Mouse (Mus musculus) forebrain, embryonic 12.5 days (tissue): Measurements from ENCODE around the gene Pik3cb. TPM values are rescaled to one million over a fixed set of nuclear protein-coding genes. Genes with fewer than 3 reads are reported as not detected.

Experiments used
- ATAC-seq: fragments of 200-750 bp; cut with Nextera tagmentation; 2 replicates; pipeline ENCODE4 v1.8.0; 2017; ENCODE audit warnings: moderate TSS enrichment; ENCODE audit not compliant: low FRiP score
- H3K27ac ChIP-seq: fragments of 300-500 bp; sonication (generic); 2 replicates; pipeline ENCODE4 v1.5.1; 2016; ENCODE audit warnings: mild to moderate bottlenecking
- H3K27me3 ChIP-seq: fragments of 300-500 bp; sonication (generic); 2 replicates; pipeline ENCODE4 v1.6.1; 2016; ENCODE audit warnings: mild to moderate bottlenecking
- H3K36me3 ChIP-seq: fragments of 300-500 bp; sonication (generic); replicated peaks from 2 replicates; pipeline ENCODE4 v1.6.1; 2016; ENCODE audit warnings: mild to moderate bottlenecking
- H3K4me1 ChIP-seq: fragments of 300-500 bp; sonication (generic); 2 replicates; pipeline ENCODE4 v1.6.1; 2016
- H3K4me2 ChIP-seq: fragments of 300-500 bp; sonication (generic); 2 replicates; pipeline ENCODE4 v1.6.1; 2016; ENCODE audit warnings: mild to moderate bottlenecking, moderate library complexity
- H3K4me3 ChIP-seq: fragments of 300-500 bp; sonication (generic); replicated peaks from 2 replicates; pipeline ENCODE4 v1.5.1; 2016; ENCODE audit warnings: mild to moderate bottlenecking
- H3K9ac ChIP-seq: fragments of 300-500 bp; sonication (generic); 2 replicates; pipeline ENCODE4 v1.6.1; 2016; ENCODE audit warnings: mild to moderate bottlenecking
- H3K9me3 ChIP-seq: fragments of 300-500 bp; sonication (generic); 2 replicates; pipeline ENCODE4 v1.6.1; 2016
- WGBS: fragments of 180-500 bp; shearing (Covaris S2); methylation state at CpG from one replicate; pipeline ENCODE4 v1.1.7; 2016; 5-methylcytosine and 5-hydroxymethylcytosine counted together
- polyA plus RNA-seq: library from polyadenylated mRNA; unstranded; fragments of >200 nt; fragmentation: Nextera tagmentation; extraction: Ambion mirVana; gene quantifications from 2 replicates; pipeline ENCODE4 v1.2.1, GENCODE M21; 2016

Gene Pik3cb
- 3.5 and 3.7 TPM in 2 replicates for polyA plus RNA-seq

DNA sequence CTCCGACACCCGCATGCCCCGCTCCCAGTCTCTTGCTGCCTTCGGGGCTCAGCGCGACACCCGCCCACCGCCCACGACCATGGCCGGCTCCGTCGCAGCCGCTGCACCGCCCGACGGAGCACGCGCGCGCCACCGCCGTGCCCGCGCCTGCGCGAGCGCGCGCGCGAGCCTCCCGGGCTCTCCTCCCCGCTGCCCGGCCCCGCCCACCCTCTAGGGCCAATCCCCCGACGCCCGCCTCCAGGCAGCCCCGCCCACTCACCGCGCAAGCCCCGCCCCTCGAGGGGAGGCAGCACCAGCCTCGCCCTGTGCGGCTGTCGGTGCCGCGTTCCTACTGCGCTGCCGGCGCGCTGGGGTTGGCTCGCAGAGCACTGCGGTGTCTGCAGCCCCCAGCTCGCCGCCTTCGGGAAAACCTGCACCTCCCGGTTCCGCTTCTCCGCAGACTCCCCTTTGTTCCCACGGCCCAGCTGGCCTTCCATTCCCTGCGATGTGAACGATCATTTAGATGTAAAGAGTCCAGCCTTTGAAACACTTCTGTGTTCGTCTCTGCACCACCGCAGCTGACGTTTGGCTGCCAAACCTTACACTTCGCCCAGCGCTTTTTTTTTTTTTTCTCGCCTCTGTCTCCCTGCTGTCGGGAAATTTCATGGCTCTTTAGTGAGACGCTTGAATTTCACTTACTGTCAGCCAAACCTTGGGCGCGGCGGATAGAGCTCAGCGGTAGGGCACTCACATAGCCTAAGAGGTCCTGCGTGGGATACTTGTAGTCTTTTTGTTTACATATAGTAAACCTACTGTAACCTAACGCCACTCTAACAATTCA lies at the start of gene Pik3cb:
TSS of gene Pik3cb (minus strand) at position 559 of the 820 bp plus-strand sequence.
- Histone ChIP-seq H3K9me3 (no peaks in the 10 kb centered on the region), H3K9ac (peak within 1 kb of the TSS; percentile 87), H3K27ac (peak within 1 kb of the TSS; percentile 85), H3K36me3 (no peaks in the 10 kb centered on the region), H3K4me2 (peak within 1 kb of the TSS; percentile 65), H3K27me3 (peaks cover 14% of the 10 kb centered on the region), H3K4me3 (peak within 1 kb of the TSS; percentile 84), H3K4me1 (peaks cover 18% of the 10 kb centered on the region)
- WGBS, result under 1% methylated on average over 77 of the region's 77 CpGs
- peak; percentile 97 for ATAC-seq

GRCm38 (mm10) chr9:99183043-99183670 lies 42.7 kb upstream of the Pik3cb start:
- Histone ChIP-seq H3K4me1 (no peaks in the 10 kb centered on the region; the same call in 1 of the 2 replicates), H3K36me3 (no peaks in the 10 kb centered on the region), H3K9me3 (no peaks in the 10 kb centered on the region), H3K4me3 (no peak overlapping the region), H3K4me2 (no peak overlapping the region), H3K9ac (no peak overlapping the region), H3K27me3 (no peaks in the 10 kb centered on the region), H3K27ac (no peak overlapping the region)
- WGBS, result 91% methylated on average over 8 of the region's 8 CpGs
- ATAC-seq, result no peak

DNA sequence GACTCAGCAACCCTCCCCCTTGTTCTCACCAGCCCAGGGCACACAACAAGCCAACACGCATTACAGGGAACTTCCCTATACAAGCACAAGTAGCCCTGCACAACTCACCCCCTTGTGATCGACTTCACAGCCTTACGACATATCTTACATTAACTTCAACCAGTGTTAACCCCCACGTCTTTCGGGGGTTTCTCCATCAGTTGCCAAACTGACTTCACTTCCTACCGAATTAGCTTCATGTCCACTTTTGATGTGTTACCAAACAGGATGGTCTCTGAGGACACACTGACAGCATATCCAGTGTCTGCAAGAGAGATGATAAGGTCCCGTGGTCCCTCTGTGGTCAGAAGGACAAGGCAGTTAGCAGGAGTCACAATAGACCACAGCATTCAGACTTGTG lies 41.7 kb upstream of the Pik3cb start:
- Histone ChIP-seq H3K4me2 (no peak overlapping the region), H3K27ac (no peak overlapping the region), H3K27me3 (no peaks in the 10 kb centered on the region), H3K4me1 (no peaks in the 10 kb centered on the region; the same call in 1 of the 2 replicates), H3K4me3 (no peak overlapping the region), H3K36me3 (no peaks in the 10 kb centered on the region), H3K9ac (no peak overlapping the region), H3K9me3 (no peaks in the 10 kb centered on the region)
- WGBS, result 87% methylated on average over 7 of the region's 7 CpGs
- ATAC-seq, result no peak

GRCm38 (mm10) chr9:99180272-99180671 lies 39.9 kb upstream of the Pik3cb start:
- 67% methylated on average over 8 of the region's 8 CpGs for WGBS
- H3K4me2 ChIP-seq, result no peak overlapping the region
- no peak overlapping the region for H3K9ac ChIP-seq
- H3K36me3 ChIP-seq, result no peaks in the 10 kb centered on the region
- no peak overlapping the region for H3K4me3 ChIP-seq
- no peaks in the 10 kb centered on the region for H3K9me3 ChIP-seq
- H3K4me1 ChIP-seq, result no peaks in the 10 kb centered on the region; the same call in 1 of the 2 replicates
- no peaks in the 10 kb centered on the region for H3K27me3 ChIP-seq
- ATAC-seq, result no peak
- H3K27ac ChIP-seq, result no peak overlapping the region

GRCm38 (mm10) chr9:99178736-99179135 lies 38.3 kb upstream of the Pik3cb start:
- no peak overlapping the region for H3K4me2 ChIP-seq
- H3K9me3 ChIP-seq, result no peaks in the 10 kb centered on the region
- no peaks in the 10 kb centered on the region; the same call in 1 of the 2 replicates for H3K4me1 ChIP-seq
- 83% methylated on average over 3 of the region's 3 CpGs for WGBS
- no peaks in the 10 kb centered on the region for H3K36me3 ChIP-seq
- no peak overlapping the region for H3K27ac ChIP-seq
- no peaks in the 10 kb centered on the region for H3K27me3 ChIP-seq
- no peak overlapping the region for H3K9ac ChIP-seq
- ATAC-seq, result no peak
- H3K4me3 ChIP-seq, result no peak overlapping the region

DNA sequence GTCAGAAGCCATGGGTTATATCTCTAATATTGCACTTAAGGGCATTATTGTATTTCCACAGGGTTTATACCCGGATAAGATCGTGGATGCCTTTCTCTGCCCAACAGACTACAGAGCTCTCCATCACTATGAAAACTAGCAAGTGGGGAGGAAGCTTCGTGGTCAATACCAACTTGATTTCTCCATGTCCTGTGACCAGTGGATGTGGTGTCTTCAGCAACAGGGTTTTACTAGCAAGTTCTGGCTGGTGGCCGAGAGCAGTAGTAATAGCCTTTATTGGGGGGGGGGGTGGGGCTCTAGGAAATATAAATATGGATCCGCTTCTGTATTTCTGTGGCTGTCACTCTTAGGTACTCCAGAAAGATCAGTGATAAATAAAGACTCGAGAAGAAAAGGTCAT lies 35.4 kb upstream of the Pik3cb start:
- H3K36me3 ChIP-seq, result no peaks in the 10 kb centered on the region
- WGBS, result 90% methylated on average over 6 of the region's 6 CpGs
- ATAC-seq, result no peak
- H3K9me3 ChIP-seq, result no peaks in the 10 kb centered on the region
- no peak overlapping the region for H3K4me3 ChIP-seq
- no peak overlapping the region for H3K9ac ChIP-seq
- no peak overlapping the region for H3K27ac ChIP-seq
- H3K4me1 ChIP-seq, result peaks cover 3% of the 10 kb centered on the region; the same call in 1 of the 2 replicates
- no peak overlapping the region for H3K4me2 ChIP-seq
- H3K27me3 ChIP-seq, result no peaks in the 10 kb centered on the region

DNA sequence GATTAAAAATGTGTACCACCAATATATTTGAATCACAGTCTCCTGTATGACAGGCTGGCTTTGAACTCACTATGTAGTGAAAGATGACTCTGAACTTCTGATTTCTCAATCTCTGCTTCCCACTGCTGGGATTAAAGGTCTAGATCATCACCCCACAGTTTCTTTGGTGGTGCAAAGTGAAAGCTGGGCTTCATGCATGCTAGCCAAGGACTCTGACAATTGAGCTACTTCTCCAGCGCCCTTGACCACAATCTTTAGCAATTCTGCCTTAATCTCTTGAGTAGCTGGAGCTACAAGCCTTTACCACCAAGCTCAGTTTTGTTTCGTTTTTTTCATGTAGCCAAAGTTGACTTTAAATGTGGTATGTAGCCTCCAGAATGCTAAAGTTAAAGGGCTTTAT lies 32.4 kb upstream of the Pik3cb start:
- Histone ChIP-seq H3K9me3 (no peaks in the 10 kb centered on the region), H3K4me3 (no peak overlapping the region), H3K4me2 (no peak overlapping the region), H3K27ac (no peak overlapping the region), H3K27me3 (no peaks in the 10 kb centered on the region), H3K9ac (no peak overlapping the region), H3K36me3 (no peaks in the 10 kb centered on the region), H3K4me1 (peaks cover 8% of the 10 kb centered on the region)
- WGBS, result 79% methylated on average over 2 of the region's 2 CpGs
- no peak for ATAC-seq

GRCm38 (mm10) chr9:99171186-99171585 lies 30.8 kb upstream of the Pik3cb start:
- no peak overlapping the region for H3K9ac ChIP-seq
- 63% methylated on average over 10 of the region's 10 CpGs for WGBS
- H3K4me1 ChIP-seq, result peaks cover 8% of the 10 kb centered on the region
- H3K36me3 ChIP-seq, result no peaks in the 10 kb centered on the region
- no peak for ATAC-seq
- no peak overlapping the region for H3K4me2 ChIP-seq
- H3K27me3 ChIP-seq, result no peaks in the 10 kb centered on the region
- no peaks in the 10 kb centered on the region for H3K9me3 ChIP-seq
- no peak overlapping the region for H3K27ac ChIP-seq
- no peak overlapping the region for H3K4me3 ChIP-seq

DNA sequence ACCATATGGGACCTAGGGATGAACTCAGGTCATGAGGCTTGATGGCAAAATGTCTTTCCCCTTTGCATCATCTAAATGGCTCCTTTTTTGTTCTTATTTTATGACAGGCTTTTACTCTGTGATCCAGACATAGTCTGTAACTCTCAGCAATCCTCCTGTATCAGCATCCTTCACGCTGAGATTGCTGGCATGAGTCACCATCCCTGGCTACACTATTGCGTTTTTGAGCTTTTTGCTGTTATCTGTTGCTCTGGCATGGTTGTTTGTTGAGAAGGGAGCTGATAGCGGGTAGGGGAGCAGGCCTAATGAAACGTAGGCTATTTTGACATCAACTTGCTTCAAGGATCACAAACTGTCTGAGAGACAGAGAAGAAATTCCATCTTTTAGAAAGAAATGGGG lies 28.6 kb upstream of the Pik3cb start:
- 63% methylated on average over 4 of the region's 4 CpGs for WGBS
- H3K27ac ChIP-seq, result no peak overlapping the region

GRCm38 (mm10) chr9:99166946-99167345 lies 26.5 kb upstream of the Pik3cb start:
- Histone ChIP-seq H3K4me3 (no peak overlapping the region), H3K9me3 (no peaks in the 10 kb centered on the region), H3K4me2 (no peak overlapping the region), H3K27ac (no peak overlapping the region), H3K4me1 (peaks cover 24% of the 10 kb centered on the region), H3K27me3 (no peaks in the 10 kb centered on the region), H3K36me3 (no peaks in the 10 kb centered on the region), H3K9ac (no peak overlapping the region)
- no peak for ATAC-seq
- WGBS, result 79% methylated on average over 5 of the region's 5 CpGs

More for the DNA sequence above, 28.6 kb upstream of the Pik3cb start:
- no peak overlapping the region for H3K9ac ChIP-seq
- H3K4me1 ChIP-seq, result peaks cover 13% of the 10 kb centered on the region
- ATAC-seq, result no peak
- no peak overlapping the region for H3K4me3 ChIP-seq
- H3K36me3 ChIP-seq, result no peaks in the 10 kb centered on the region
- no peak overlapping the region for H3K4me2 ChIP-seq
- H3K27me3 ChIP-seq, result no peaks in the 10 kb centered on the region
- H3K9me3 ChIP-seq, result no peaks in the 10 kb centered on the region

GRCm38 (mm10) chr9:99165956-99166355 lies 25.5 kb upstream of the Pik3cb start:
- no peak for ATAC-seq
- 71% methylated on average over 6 of the region's 6 CpGs for WGBS

GRCm38 (mm10) chr9:99164664-99165226 lies 24.3 kb upstream of the Pik3cb start:
- H3K36me3 ChIP-seq, result no peaks in the 10 kb centered on the region
- H3K27ac ChIP-seq, result peak overlapping the region; percentile 39; the same call in 1 of the 2 replicates
- no peak overlapping the region for H3K4me2 ChIP-seq
- H3K9ac ChIP-seq, result no peak overlapping the region
- H3K9me3 ChIP-seq, result no peaks in the 10 kb centered on the region
- no peak for ATAC-seq
- no peaks in the 10 kb centered on the region for H3K27me3 ChIP-seq
- peaks cover 22% of the 10 kb centered on the region for H3K4me1 ChIP-seq
- no peak overlapping the region for H3K4me3 ChIP-seq
- 62% methylated on average over 3 of the region's 3 CpGs for WGBS

More at GRCm38 (mm10) chr9:99165956-99166355, 25.5 kb upstream of the Pik3cb start:
- H3K9me3 ChIP-seq, result no peaks in the 10 kb centered on the region
- no peak overlapping the region for H3K4me3 ChIP-seq
- no peaks in the 10 kb centered on the region for H3K36me3 ChIP-seq
- H3K27ac ChIP-seq, result no peak overlapping the region
- H3K9ac ChIP-seq, result no peak overlapping the region
- peaks cover 22% of the 10 kb centered on the region for H3K4me1 ChIP-seq
- no peak overlapping the region for H3K4me2 ChIP-seq
- no peaks in the 10 kb centered on the region for H3K27me3 ChIP-seq
